ENCODE assay signal across 31 mouse cellular contexts in the genomic region with DNA sequence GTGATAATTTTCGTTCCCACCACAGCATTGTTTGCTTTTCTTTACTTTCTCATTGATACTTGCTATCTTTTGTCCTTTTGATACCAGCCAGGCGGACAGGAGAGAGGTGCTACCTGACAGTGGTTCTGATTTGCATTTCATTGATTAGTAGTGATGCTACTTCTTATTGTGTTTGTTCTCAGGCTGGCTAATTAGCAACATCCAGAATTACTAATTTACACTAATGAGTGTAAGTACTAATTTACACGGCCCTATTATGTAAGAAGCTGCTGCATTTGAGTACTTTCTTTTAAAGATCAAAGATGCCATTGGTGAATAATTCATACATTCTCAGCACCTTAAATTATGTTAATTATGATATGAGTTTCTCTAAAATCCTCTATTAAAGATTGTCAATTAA. TPM values are rescaled to one million over a fixed set of nuclear protein-coding genes. Genes with fewer than 3 reads are reported as not detected.
DNase-seq lines count a peak whose midpoint lies in the region; ATAC-seq and TF ChIP-seq lines count a peak whose summit lies in the region.
"Had no signal": no experiment of that assay in that cellular context is flagged by ENCODE, and none has a peak within 500 bp of the region (broad histone marks: within the 10 kb centered on the region; RNA-seq: fewer than 3 reads in every experiment).

No protein-coding gene starts in this region.

- H3K4me1 ChIP-seq in forebrain, embryonic 11.5 days (replicated peaks; ENCODE audit: control insufficient read depth, insufficient read depth, low read length) = no peaks in the 10 kb centered on the region
- no peaks in the 10 kb centered on the region for H3K4me1 ChIP-seq in forebrain, embryonic 10.5 days
- no peaks in the 10 kb centered on the region for H3K4me1 ChIP-seq in midbrain, embryonic 15.5 days
- no peaks in the 10 kb centered on the region for H3K4me1 ChIP-seq in midbrain, postnatal 0 days (ENCODE audit: insufficient read depth, low read length)
- 0 out of 2 replicates have a peak, but pooled peaks cover 6% of the 10 kb centered on the region for H3K4me1 ChIP-seq in forebrain, embryonic 13.5 days
- H3K4me1 ChIP-seq in forebrain, embryonic 16.5 days (replicated peaks; ENCODE audit: control insufficient read depth, insufficient read depth, low read length) = no peaks in the 10 kb centered on the region
- H3K4me1 ChIP-seq in kidney, embryonic 16.5 days (ENCODE audit: insufficient read depth, low read length) = no peaks in the 10 kb centered on the region
- no peaks in the 10 kb centered on the region for H3K4me1 ChIP-seq in stomach, postnatal 0 days (replicated peaks; ENCODE audit: control insufficient read depth, insufficient read depth)
- H3K4me1 ChIP-seq: embryonic facial prominence, embryonic 12.5 days; embryonic facial prominence, embryonic 15.5 days; heart, embryonic 10.5 days; heart, embryonic 13.5 days had no signal

- no peak overlapping the region for H3K4me3 ChIP-seq in forebrain, embryonic 11.5 days (ENCODE audit: low read depth, low read length)
- no peak overlapping the region for H3K4me3 ChIP-seq in forebrain, embryonic 10.5 days
- H3K4me3 ChIP-seq in midbrain, embryonic 15.5 days = no peak overlapping the region
- H3K4me3 ChIP-seq in midbrain, postnatal 0 days (ENCODE audit: low read depth, low read length) = no peak overlapping the region
- H3K4me3 ChIP-seq in forebrain, embryonic 13.5 days = no peak overlapping the region
- H3K4me3 ChIP-seq in forebrain, embryonic 16.5 days (replicated peaks; ENCODE audit: low read length) = no peak overlapping the region
- H3K4me3 ChIP-seq in kidney, embryonic 16.5 days (ENCODE audit: low read length) = no peak overlapping the region
- no peak overlapping the region for H3K4me3 ChIP-seq in stomach, postnatal 0 days (ENCODE audit: low read depth, low read length)
- H3K4me3 ChIP-seq: embryonic facial prominence, embryonic 12.5 days; embryonic facial prominence, embryonic 15.5 days; heart, adult 2 months; heart, embryonic 10.5 days; heart, embryonic 13.5 days had no signal

- no peaks in the 10 kb centered on the region for H3K36me3 ChIP-seq in forebrain, embryonic 11.5 days (ENCODE audit: control insufficient read depth, insufficient read depth, low read length)
- no peaks in the 10 kb centered on the region for H3K36me3 ChIP-seq in forebrain, embryonic 10.5 days (replicated peaks)
- no peaks in the 10 kb centered on the region for H3K36me3 ChIP-seq in midbrain, embryonic 15.5 days (replicated peaks)
- H3K36me3 ChIP-seq in midbrain, postnatal 0 days (ENCODE audit: insufficient read depth, low read length) = no peaks in the 10 kb centered on the region
- no peaks in the 10 kb centered on the region for H3K36me3 ChIP-seq in forebrain, embryonic 13.5 days (ENCODE audit: poor library complexity, severe bottlenecking)
- H3K36me3 ChIP-seq in forebrain, embryonic 16.5 days (ENCODE audit: control insufficient read depth, insufficient read depth) = no peaks in the 10 kb centered on the region
- H3K36me3 ChIP-seq in kidney, embryonic 16.5 days (ENCODE audit: insufficient read depth, low read length) = no peaks in the 10 kb centered on the region
- no peaks in the 10 kb centered on the region for H3K36me3 ChIP-seq in stomach, postnatal 0 days (ENCODE audit: control insufficient read depth, insufficient read depth, low read length)
- H3K36me3 ChIP-seq: embryonic facial prominence, embryonic 12.5 days; embryonic facial prominence, embryonic 15.5 days; heart, embryonic 10.5 days; heart, embryonic 13.5 days had no signal

- no peak for TF ChIP-seq EP300 in stomach, postnatal 0 days (optimal IDR thresholded peaks at IDR 0.05)

- TF ChIP-seq CTCF in midbrain, postnatal 0 days (IDR thresholded peaks at IDR 0.05) = no peak
- TF ChIP-seq CTCF in stomach, postnatal 0 days (IDR thresholded peaks at IDR 0.05; ENCODE audit: low read depth) = no peak

- no peak overlapping the region for H3K27ac ChIP-seq in forebrain, embryonic 11.5 days (ENCODE audit: low read depth, low read length)
- no peak overlapping the region for H3K27ac ChIP-seq in forebrain, embryonic 10.5 days
- no peak overlapping the region for H3K27ac ChIP-seq in midbrain, embryonic 15.5 days
- no peak overlapping the region for H3K27ac ChIP-seq in midbrain, postnatal 0 days (ENCODE audit: low read depth, low read length)
- no peak overlapping the region for H3K27ac ChIP-seq in forebrain, embryonic 13.5 days
- H3K27ac ChIP-seq in forebrain, embryonic 16.5 days (ENCODE audit: low read length) = no peak overlapping the region
- H3K27ac ChIP-seq in kidney, embryonic 16.5 days (ENCODE audit: low read length) = no peak overlapping the region
- no peak overlapping the region for H3K27ac ChIP-seq in stomach, postnatal 0 days (replicated peaks)
- H3K27ac ChIP-seq: embryonic facial prominence, embryonic 12.5 days; embryonic facial prominence, embryonic 15.5 days; heart, adult 2 months; heart, embryonic 10.5 days; heart, embryonic 13.5 days; hindbrain, embryonic 14.5 days; hindbrain, postnatal 0 days had no signal

- H3K4me2 ChIP-seq in forebrain, embryonic 11.5 days (ENCODE audit: low read depth, low read length, severe bottlenecking) = no peak overlapping the region
- no peak overlapping the region for H3K4me2 ChIP-seq in midbrain, embryonic 15.5 days
- no peak overlapping the region for H3K4me2 ChIP-seq in midbrain, postnatal 0 days (ENCODE audit: low read depth, low read length, poor library complexity, severe bottlenecking)
- no peak overlapping the region for H3K4me2 ChIP-seq in forebrain, embryonic 13.5 days
- H3K4me2 ChIP-seq in forebrain, embryonic 16.5 days (ENCODE audit: low read length) = no peak overlapping the region
- no peak overlapping the region for H3K4me2 ChIP-seq in kidney, embryonic 16.5 days (replicated peaks; ENCODE audit: low read depth, low read length)
- no peak overlapping the region for H3K4me2 ChIP-seq in stomach, postnatal 0 days (replicated peaks; ENCODE audit: low read depth)
- H3K4me2 ChIP-seq: embryonic facial prominence, embryonic 12.5 days; embryonic facial prominence, embryonic 15.5 days; heart, embryonic 13.5 days; hindbrain, embryonic 14.5 days had no signal

- peak; percentile 64 for ATAC-seq in forebrain, embryonic 11.5 days (replicated peaks; ENCODE audit: low FRiP score)
- peak; percentile 66 for ATAC-seq in midbrain, embryonic 15.5 days (replicated peaks)
- no peak for ATAC-seq in midbrain, postnatal 0 days (ENCODE audit: low FRiP score)
- peak; percentile 58; the same call in 1 of the 2 replicates for ATAC-seq in forebrain, embryonic 13.5 days
- peak; percentile 40; the same call in 1 of the 2 replicates for ATAC-seq in forebrain, embryonic 16.5 days
- ATAC-seq in kidney, embryonic 16.5 days (ENCODE audit: low FRiP score, low TSS enrichment) = no peak
- ATAC-seq in stomach, postnatal 0 days (ENCODE audit: low FRiP score, low TSS enrichment) = no peak
- ATAC-seq: hindbrain, postnatal 0 days; Patski had no signal

- no peaks in the 10 kb centered on the region for H3K27me3 ChIP-seq in forebrain, embryonic 11.5 days (ENCODE audit: control insufficient read depth, insufficient read depth, low read length)
- H3K27me3 ChIP-seq in forebrain, embryonic 10.5 days (ENCODE audit: poor library complexity, severe bottlenecking) = no peaks in the 10 kb centered on the region
- no peaks in the 10 kb centered on the region for H3K27me3 ChIP-seq in midbrain, embryonic 15.5 days (replicated peaks)
- no peaks in the 10 kb centered on the region for H3K27me3 ChIP-seq in midbrain, postnatal 0 days (ENCODE audit: insufficient read depth, low read length)
- H3K27me3 ChIP-seq in forebrain, embryonic 13.5 days = no peaks in the 10 kb centered on the region
- no peaks in the 10 kb centered on the region for H3K27me3 ChIP-seq in forebrain, embryonic 16.5 days (replicated peaks; ENCODE audit: control insufficient read depth, insufficient read depth, low read length)
- H3K27me3 ChIP-seq in kidney, embryonic 16.5 days (ENCODE audit: insufficient read depth, low read length) = no peaks in the 10 kb centered on the region
- no peaks in the 10 kb centered on the region for H3K27me3 ChIP-seq in stomach, postnatal 0 days (ENCODE audit: control insufficient read depth, insufficient read depth, low read length)
- H3K27me3 ChIP-seq: embryonic facial prominence, embryonic 12.5 days; embryonic facial prominence, embryonic 15.5 days; heart, embryonic 13.5 days had no signal

- H3K9ac ChIP-seq in forebrain, embryonic 11.5 days (ENCODE audit: low read length) = no peak overlapping the region
- no peak overlapping the region for H3K9ac ChIP-seq in midbrain, embryonic 15.5 days
- H3K9ac ChIP-seq in midbrain, postnatal 0 days (replicated peaks; ENCODE audit: low read length, poor library complexity, severe bottlenecking) = no peak overlapping the region
- H3K9ac ChIP-seq in forebrain, embryonic 13.5 days = no peak overlapping the region
- no peak overlapping the region for H3K9ac ChIP-seq in forebrain, embryonic 16.5 days (replicated peaks; ENCODE audit: low read depth, low read length)
- no peak overlapping the region for H3K9ac ChIP-seq in kidney, embryonic 16.5 days (replicated peaks; ENCODE audit: low read length)
- H3K9ac ChIP-seq in stomach, postnatal 0 days (ENCODE audit: low read length) = no peak overlapping the region
- H3K9ac ChIP-seq: embryonic facial prominence, embryonic 12.5 days; embryonic facial prominence, embryonic 15.5 days; heart, embryonic 13.5 days; hindbrain, embryonic 14.5 days had no signal

- no peaks in the 10 kb centered on the region for H3K9me3 ChIP-seq in forebrain, embryonic 11.5 days (ENCODE audit: control insufficient read depth, low read length)
- no peaks in the 10 kb centered on the region for H3K9me3 ChIP-seq in forebrain, embryonic 10.5 days
- H3K9me3 ChIP-seq in midbrain, embryonic 15.5 days = no peaks in the 10 kb centered on the region
- no peaks in the 10 kb centered on the region for H3K9me3 ChIP-seq in midbrain, postnatal 0 days (ENCODE audit: low read length)
- no peaks in the 10 kb centered on the region for H3K9me3 ChIP-seq in forebrain, embryonic 13.5 days (replicated peaks)
- no peaks in the 10 kb centered on the region for H3K9me3 ChIP-seq in forebrain, embryonic 16.5 days (ENCODE audit: control insufficient read depth, low read length)
- H3K9me3 ChIP-seq in kidney, embryonic 16.5 days (ENCODE audit: low read length) = no peaks in the 10 kb centered on the region
- no peaks in the 10 kb centered on the region for H3K9me3 ChIP-seq in stomach, postnatal 0 days (ENCODE audit: control insufficient read depth, low read length)
- H3K9me3 ChIP-seq: embryonic facial prominence, embryonic 12.5 days; embryonic facial prominence, embryonic 15.5 days; heart, embryonic 10.5 days; heart, embryonic 13.5 days had no signal

- DNase-seq in forebrain, embryonic 11.5 days (ENCODE audit: low spot score) = no peak
- DNase-seq in forebrain, embryonic 10.5 days (ENCODE audit: extremely low spot score, low spot score) = no peak
- no peak for DNase-seq in midbrain, postnatal 0 days (ENCODE audit: low spot score)
- no peak for DNase-seq in stomach, postnatal 0 days (ENCODE audit: low spot score)
- DNase-seq: adrenal gland, postnatal 10 days; adrenal gland, postnatal 36 days; cerebellum, adult 11 months; cerebellum, adult 2 months; cerebellum, adult 9-11 months; cerebellum, postnatal 25 days; gastrocnemius, postnatal 10 days; gastrocnemius, postnatal 36 days; heart, adult 2 months; heart, postnatal 14 days; heart, postnatal 4 days had no signal

- WGBS in forebrain, embryonic 11.5 days = 44% methylated on average over 3 of the region's 3 CpGs
- WGBS in forebrain, embryonic 10.5 days = 76% methylated on average over 3 of the region's 3 CpGs
- 71% methylated on average over 3 of the region's 3 CpGs for WGBS in midbrain, embryonic 15.5 days
- 59% methylated on average over 3 of the region's 3 CpGs for WGBS in midbrain, postnatal 0 days
- WGBS in forebrain, embryonic 13.5 days = 38% methylated on average over 3 of the region's 3 CpGs
- WGBS in forebrain, embryonic 16.5 days = 23% methylated on average over 3 of the region's 3 CpGs
- WGBS in kidney, embryonic 16.5 days = 80% methylated on average over 3 of the region's 3 CpGs
- WGBS in stomach, postnatal 0 days = 62% methylated on average over 3 of the region's 3 CpGs

RNA-seq across cellular contexts. Expression of gene Khdc1b, which starts 53.4 kb away (rescaled TPM):
- polyA plus RNA-seq in forebrain, embryonic 11.5 days (2014; fragmentation: Nextera tagmentation; extraction: Ambion mirVana) = not detected in 2 replicates
- not detected in 2 replicates for polyA plus RNA-seq in forebrain, embryonic 10.5 days (2016; fragmentation: Nextera tagmentation; extraction: Ambion mirVana)
- polyA plus RNA-seq in midbrain, embryonic 15.5 days (2015; fragmentation: Nextera tagmentation; extraction: Ambion mirVana) = 0.14 TPM in 1 of 2 replicates, not detected in the other
- not detected in 2 replicates for total RNA-seq in midbrain, postnatal 0 days (2014; rRNA removed)
- 0.11 TPM in 1 of 2 replicates, not detected in the other for polyA plus RNA-seq in midbrain, postnatal 0 days (2015; fragmentation: Nextera tagmentation; extraction: Ambion mirVana)
- polyA plus RNA-seq in forebrain, embryonic 13.5 days (2015; fragmentation: Nextera tagmentation; extraction: Ambion mirVana) = 0.09 TPM in 1 of 2 replicates, not detected in the other
- polyA plus RNA-seq in forebrain, embryonic 16.5 days (2015; fragmentation: Nextera tagmentation; extraction: Ambion mirVana) = 0.10 TPM in 1 of 2 replicates, not detected in the other
- 0.08 TPM in 1 of 2 replicates, not detected in the other for polyA plus RNA-seq in kidney, embryonic 16.5 days (2015; fragmentation: Nextera tagmentation; extraction: Ambion mirVana)
- 0.04 TPM in 2 replicates for polyA plus RNA-seq in stomach, postnatal 0 days (2015; fragmentation: Nextera tagmentation; extraction: Ambion mirVana)
- total RNA-seq: adrenal gland, adult 18-20 months; adrenal gland, postnatal 36 days; common myeloid progenitor, adult 5-6 weeks; ES-E14; gastrocnemius, adult 18-20 months; gastrocnemius, postnatal 10 days; gastrocnemius, postnatal 36 days; granulocyte monocyte progenitor cell, adult 5-6 weeks; heart, adult 2 months; heart, postnatal 14 days; heart, postnatal 4 days; hindbrain, postnatal 0 days had no signal
- polyA plus RNA-seq: cerebellum, adult 2 months; heart, adult 2 months; heart, embryonic 13.5 days; hindbrain, postnatal 0 days; Patski had no signal

Comparison
In these comparisons a context has a peak if more than half of its experiments do, and no peak if none do; other contexts are left out.
1. ATAC-seq: peak in forebrain, embryonic 11.5 days (single experiment), midbrain, embryonic 15.5 days (single experiment), forebrain, embryonic 13.5 days (single experiment) and forebrain, embryonic 16.5 days (single experiment); none in midbrain, postnatal 0 days (single experiment), kidney, embryonic 16.5 days (single experiment) and stomach, postnatal 0 days (single experiment).